Mouse (Mus musculus): ENCODE results near the gene Rad54l. TPM values are rescaled to one million over a fixed set of nuclear protein-coding genes. Genes with fewer than 3 reads are reported as not detected.

Rad54l gene
- polyA plus RNA-seq, 1 experiment from 2014 or later, result 24.4 TPM

GRCm38 (mm10) chr4:116057559-116057958 is 65.9 kb downstream of the Rad54l start:
- H3K36me3 ChIP-seq (ENCODE audit: control insufficient read depth, insufficient read depth, low read length), result no peaks in the 10 kb centered on the region
- no peaks in the 10 kb centered on the region for H3K27me3 ChIP-seq (replicated peaks; ENCODE audit: control insufficient read depth, insufficient read depth, low read length)
- ATAC-seq, result no peak
- 4% methylated on average over 1 of the region's 1 CpGs for WGBS
- H3K4me1 ChIP-seq (ENCODE audit: control insufficient read depth, insufficient read depth, low read length), result peaks cover under 1% of the 10 kb centered on the region; the same call in 1 of the 2 replicates
- H3K4me3 ChIP-seq (ENCODE audit: low read length), result no peak overlapping the region
- no peaks in the 10 kb centered on the region for H3K9me3 ChIP-seq (ENCODE audit: control insufficient read depth, low read length)
- no peak overlapping the region for H3K27ac ChIP-seq (ENCODE audit: low read length)
- H3K9ac ChIP-seq (ENCODE audit: low read depth, low read length), result no peak overlapping the region
- H3K4me2 ChIP-seq (ENCODE audit: low read depth, low read length), result no peak overlapping the region

- peak within 1 kb of the TSS; percentile 94 for H3K27ac ChIP-seq (ENCODE audit: low read length)
- peak within 1 kb of the TSS; percentile 84 for H3K4me2 ChIP-seq (ENCODE audit: low read depth, low read length)
- peak within 1 kb of the TSS; percentile 59 for H3K4me3 ChIP-seq (ENCODE audit: low read length)
- no peaks in the 10 kb centered on the region for H3K27me3 ChIP-seq (replicated peaks; ENCODE audit: control insufficient read depth, insufficient read depth, low read length)
- peak within 1 kb of the TSS; percentile 70 for H3K9ac ChIP-seq (ENCODE audit: low read depth, low read length)
- H3K36me3 ChIP-seq (ENCODE audit: control insufficient read depth, insufficient read depth, low read length), result no peaks in the 10 kb centered on the region
- no peaks in the 10 kb centered on the region for H3K9me3 ChIP-seq (ENCODE audit: control insufficient read depth, low read length)
- peaks cover 3% of the 10 kb centered on the region; the same call in 1 of the 2 replicates for H3K4me1 ChIP-seq (ENCODE audit: control insufficient read depth, insufficient read depth, low read length)
- WGBS, result under 1% methylated on average over 35 of the region's 35 CpGs
- ATAC-seq, result peak; percentile 96
Observed at GRCm38 (mm10) chr4:116053399-116053961, 70.0 kb downstream of the Rad54l start, which contains the start of gene Nsun4. Gene Nsun4, minus strand, starts transcription at chr4:116053876.

GRCm38 (mm10) chr4:116052526-116053293 is 70.8 kb downstream of the Rad54l start:
- Histone ChIP-seq H3K9ac (ENCODE audit: low read depth, low read length) (peak overlapping the region; percentile 70), H3K27me3 (replicated peaks; ENCODE audit: control insufficient read depth, insufficient read depth, low read length) (no peaks in the 10 kb centered on the region), H3K4me3 (ENCODE audit: low read length) (peak overlapping the region; percentile 59), H3K4me2 (ENCODE audit: low read depth, low read length) (peak overlapping the region; percentile 84), H3K4me1 (ENCODE audit: control insufficient read depth, insufficient read depth, low read length) (peaks cover 3% of the 10 kb centered on the region; the same call in 1 of the 2 replicates), H3K27ac (ENCODE audit: low read length) (peak overlapping the region; percentile 94), H3K36me3 (ENCODE audit: control insufficient read depth, insufficient read depth, low read length) (no peaks in the 10 kb centered on the region), H3K9me3 (ENCODE audit: control insufficient read depth, low read length) (no peaks in the 10 kb centered on the region)
- peak; percentile 68 for ATAC-seq
- 6% methylated on average over 22 of the region's 22 CpGs for WGBS

DNA sequence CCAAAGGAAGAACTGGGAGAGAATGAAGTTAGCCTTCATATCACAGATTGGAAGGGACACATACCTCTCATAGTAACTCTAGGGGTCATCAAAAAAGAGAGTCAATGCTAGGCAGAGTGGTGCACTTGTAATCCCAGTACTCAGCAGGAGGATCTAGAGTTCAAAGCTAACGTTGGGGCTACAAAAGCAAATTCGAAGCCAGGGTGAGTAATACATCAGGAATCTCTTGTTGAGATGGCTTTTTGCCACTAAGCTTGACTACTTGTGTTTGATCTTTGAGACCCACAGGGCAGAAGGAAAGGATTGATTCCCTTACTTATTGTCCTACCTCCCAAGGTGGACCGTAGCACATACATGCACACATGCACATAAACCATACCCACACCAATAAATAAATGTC is 74.3 kb downstream of the Rad54l start:
- no peak for ATAC-seq
- Histone ChIP-seq H3K4me2 (ENCODE audit: low read depth, low read length) (no peak overlapping the region), H3K27ac (ENCODE audit: low read length) (no peak overlapping the region), H3K4me1 (ENCODE audit: control insufficient read depth, insufficient read depth, low read length) (peaks cover 3% of the 10 kb centered on the region; the same call in 1 of the 2 replicates), H3K9ac (ENCODE audit: low read depth, low read length) (no peak overlapping the region), H3K27me3 (replicated peaks; ENCODE audit: control insufficient read depth, insufficient read depth, low read length) (no peaks in the 10 kb centered on the region), H3K4me3 (ENCODE audit: low read length) (no peak overlapping the region), H3K9me3 (ENCODE audit: control insufficient read depth, low read length) (no peaks in the 10 kb centered on the region), H3K36me3 (ENCODE audit: control insufficient read depth, insufficient read depth, low read length) (no peaks in the 10 kb centered on the region)
- WGBS, result 85% methylated on average over 3 of the region's 3 CpGs

- Histone ChIP-seq H3K9ac (ENCODE audit: low read depth, low read length) (no peak overlapping the region), H3K4me1 (ENCODE audit: control insufficient read depth, insufficient read depth, low read length) (peaks cover 3% of the 10 kb centered on the region; the same call in 1 of the 2 replicates), H3K9me3 (ENCODE audit: control insufficient read depth, low read length) (no peaks in the 10 kb centered on the region), H3K36me3 (ENCODE audit: control insufficient read depth, insufficient read depth, low read length) (peaks cover under 1% of the 10 kb centered on the region; the same call in 1 of the 2 replicates), H3K27me3 (replicated peaks; ENCODE audit: control insufficient read depth, insufficient read depth, low read length) (no peaks in the 10 kb centered on the region), H3K4me2 (ENCODE audit: low read depth, low read length) (no peak overlapping the region; the same call in 1 of the 2 replicates), H3K27ac (ENCODE audit: low read length) (peak overlapping the region; percentile 43), H3K4me3 (ENCODE audit: low read length) (no peak overlapping the region)
- no peak for ATAC-seq
- 72% methylated on average over 7 of the region's 7 CpGs for WGBS
Observed at GRCm38 (mm10) chr4:116048130-116048920, 75.2 kb downstream of the Rad54l start.

GRCm38 (mm10) chr4:116047681-116048080 is 75.8 kb downstream of the Rad54l start:
- Histone ChIP-seq H3K9me3 (ENCODE audit: control insufficient read depth, low read length) (no peaks in the 10 kb centered on the region), H3K4me1 (ENCODE audit: control insufficient read depth, insufficient read depth, low read length) (peaks cover 3% of the 10 kb centered on the region; the same call in 1 of the 2 replicates), H3K9ac (ENCODE audit: low read depth, low read length) (no peak overlapping the region), H3K27me3 (replicated peaks; ENCODE audit: control insufficient read depth, insufficient read depth, low read length) (no peaks in the 10 kb centered on the region), H3K4me3 (ENCODE audit: low read length) (no peak overlapping the region), H3K27ac (ENCODE audit: low read length) (no peak overlapping the region), H3K4me2 (ENCODE audit: low read depth, low read length) (no peak overlapping the region), H3K36me3 (ENCODE audit: control insufficient read depth, insufficient read depth, low read length) (peaks cover 5% of the 10 kb centered on the region)
- no peak for ATAC-seq
- 90% methylated on average over 1 of the region's 1 CpGs for WGBS

- Histone ChIP-seq H3K9me3 (ENCODE audit: control insufficient read depth, low read length) (no peaks in the 10 kb centered on the region), H3K36me3 (ENCODE audit: control insufficient read depth, insufficient read depth, low read length) (peaks cover 5% of the 10 kb centered on the region), H3K4me1 (ENCODE audit: control insufficient read depth, insufficient read depth, low read length) (no peaks in the 10 kb centered on the region; the same call in 1 of the 2 replicates), H3K27ac (ENCODE audit: low read length) (no peak overlapping the region), H3K4me2 (ENCODE audit: low read depth, low read length) (no peak overlapping the region), H3K9ac (ENCODE audit: low read depth, low read length) (no peak overlapping the region), H3K27me3 (replicated peaks; ENCODE audit: control insufficient read depth, insufficient read depth, low read length) (no peaks in the 10 kb centered on the region), H3K4me3 (ENCODE audit: low read length) (no peak overlapping the region)
- ATAC-seq, result no peak
- WGBS, result 93% methylated on average over 2 of the region's 2 CpGs
Observed at GRCm38 (mm10) chr4:116046604-116047003, 76.9 kb downstream of the Rad54l start.
